8 mouse cellular contexts compared by ENCODE assay signal in genomic region chr1:36683810-36684467, GRCm38 (mm10). TPM values are rescaled to one million over a fixed set of nuclear protein-coding genes. Genes with fewer than 3 reads are reported as not detected.
DNase-seq lines count a peak whose midpoint lies in the region; ATAC-seq and TF ChIP-seq lines count a peak whose summit lies in the region.

No protein-coding gene starts in this region.

- peaks cover 16% of the 10 kb centered on the region for H3K4me1 ChIP-seq in embryonic facial prominence, embryonic 10.5 days
- 0 out of 2 replicates have a peak, but pooled peaks cover 11% of the 10 kb centered on the region for H3K4me1 ChIP-seq in kidney, embryonic 15.5 days
- 0 out of 2 replicates have a peak, but pooled peaks cover 3% of the 10 kb centered on the region for H3K4me1 ChIP-seq in limb, embryonic 15.5 days

- peak; percentile 83 for ATAC-seq in kidney, embryonic 15.5 days (replicated peaks; ENCODE audit: low FRiP score)
- ATAC-seq in limb, embryonic 15.5 days (ENCODE audit: insufficient number of reproducible peaks, low FRiP score, low TSS enrichment, low read depth), result peak; percentile 78; the same call in 1 of the 2 replicates

- no peaks in the 10 kb centered on the region for H3K79me2 ChIP-seq in myocyte (ENCODE audit: control insufficient read depth, insufficient read depth)

- WGBS in embryonic facial prominence, embryonic 10.5 days, result 11% methylated on average over 13 of the region's 13 CpGs
- WGBS in kidney, embryonic 15.5 days, result 10% methylated on average over 13 of the region's 13 CpGs
- 7% methylated on average over 13 of the region's 13 CpGs for WGBS in limb, embryonic 15.5 days

- no peak overlapping the region for H3K27ac ChIP-seq in embryonic facial prominence, embryonic 10.5 days (replicated peaks)
- H3K27ac ChIP-seq in kidney, embryonic 15.5 days, result peak overlapping the region; percentile 59
- no peak overlapping the region for H3K27ac ChIP-seq in limb, embryonic 15.5 days

- no peaks in the 10 kb centered on the region for H3K27me3 ChIP-seq in embryonic facial prominence, embryonic 10.5 days (replicated peaks; ENCODE audit: low read depth, poor library complexity, severe bottlenecking)
- H3K27me3 ChIP-seq in kidney, embryonic 15.5 days, result no peaks in the 10 kb centered on the region
- H3K27me3 ChIP-seq in limb, embryonic 15.5 days, result no peaks in the 10 kb centered on the region
- no peaks in the 10 kb centered on the region for H3K27me3 ChIP-seq in myocyte (ENCODE audit: control insufficient read depth, insufficient read depth, insufficient read length)

- TF ChIP-seq POLR2A in myocyte (IDR thresholded peaks at IDR 0.05; ENCODE audit: insufficient read length, low read depth), result no peak

- peak; percentile 90 for DNase-seq in 3T3-L1 (ENCODE audit: low read depth, low spot score)
- peak; percentile 61 for DNase-seq in adrenal gland, adult 8-10 months
- peak; percentile 82 for DNase-seq in embryonic facial prominence, embryonic 10.5 days (ENCODE audit: low spot score)
- DNase-seq in heart, adult 8-10 months (ENCODE audit: low spot score), result peak; percentile 79
- DNase-seq in spleen, postnatal 36 days (ENCODE audit: low spot score in 2 of 2), result peak; percentile 70 to 71

- no peak overlapping the region for H3K9ac ChIP-seq in kidney, embryonic 15.5 days
- H3K9ac ChIP-seq in limb, embryonic 15.5 days, result no peak overlapping the region

- no peak overlapping the region for H3ac ChIP-seq in myocyte (ENCODE audit: control insufficient read depth, insufficient read length)

- no peaks in the 10 kb centered on the region for H3K9me3 ChIP-seq in embryonic facial prominence, embryonic 10.5 days
- H3K9me3 ChIP-seq in kidney, embryonic 15.5 days (replicated peaks), result no peaks in the 10 kb centered on the region
- no peaks in the 10 kb centered on the region for H3K9me3 ChIP-seq in limb, embryonic 15.5 days

- no peak overlapping the region for H3K4me2 ChIP-seq in kidney, embryonic 15.5 days
- no peak overlapping the region for H3K4me2 ChIP-seq in limb, embryonic 15.5 days
- H3K4me2 ChIP-seq in myocyte (ENCODE audit: low read depth), result peak overlapping the region; percentile 21

- H3K4me3 ChIP-seq in embryonic facial prominence, embryonic 10.5 days, result no peak overlapping the region
- no peak overlapping the region for H3K4me3 ChIP-seq in kidney, embryonic 15.5 days (replicated peaks)
- no peak overlapping the region for H3K4me3 ChIP-seq in limb, embryonic 15.5 days
- no peak overlapping the region for H3K4me3 ChIP-seq in myocyte

- H3K36me3 ChIP-seq in embryonic facial prominence, embryonic 10.5 days (replicated peaks), result no peaks in the 10 kb centered on the region
- H3K36me3 ChIP-seq in kidney, embryonic 15.5 days, result no peaks in the 10 kb centered on the region
- H3K36me3 ChIP-seq in limb, embryonic 15.5 days, result no peaks in the 10 kb centered on the region
- H3K36me3 ChIP-seq in myocyte (ENCODE audit: control insufficient read depth, insufficient read depth), result no peaks in the 10 kb centered on the region

TF ChIP-seq in myocyte, 11 proteins besides CTCF, POLR2A, EP300 and RAD21:
- TF ChIP-seq MYOD1 (IDR thresholded peaks at IDR 0.05; ENCODE audit: control insufficient read depth in 1 of 3, insufficient read length in 2 of 3, low read depth in 2 of 3) (peak in 1 of 3 experiments; percentile 30), USF1 (IDR thresholded peaks at IDR 0.05; ENCODE audit: low read depth) (no peak)

RNA-seq across cellular contexts. Expression of gene Fam178b, which starts 1.0 kb away (rescaled TPM):
- total RNA-seq in adrenal gland, adult 8-10 months (2022), result 1 to 10 TPM in 1 of 4 experiments, under 1 TPM in 2, not detected in 1; 0.52 to 1.4 (median 0.59) TPM
- 0.57 and 0.65 TPM in 2 replicates for polyA plus RNA-seq in embryonic facial prominence, embryonic 10.5 days (2016; fragmentation: Nextera tagmentation; extraction: Ambion mirVana)
- total RNA-seq in heart, adult 8-10 months (2022), result under 1 TPM in 2 of 4 experiments, not detected in 2; 0.44 to 0.62 TPM
- 0.67 and 1.3 TPM in 2 replicates for polyA plus RNA-seq in kidney, embryonic 15.5 days (2015; fragmentation: Nextera tagmentation; extraction: Ambion mirVana)
- polyA plus RNA-seq in limb, embryonic 15.5 days (2015; fragmentation: Nextera tagmentation; extraction: Ambion mirVana), result 1.2 TPM in 2 replicates
- 1.5 TPM for polyA plus RNA-seq in myocyte (2012; fragmentation: generic; extraction: Trizol)

RNA-seq across cellular contexts. Expression of gene Cox5b, which starts 7.3 kb away (rescaled TPM):
- total RNA-seq in adrenal gland, adult 8-10 months (2022), result 100 to 1,000 TPM; 436 to 646 (median 493) TPM
- polyA plus RNA-seq in embryonic facial prominence, embryonic 10.5 days (2016; fragmentation: Nextera tagmentation; extraction: Ambion mirVana), result 515 and 522 TPM in 2 replicates
- 1,000 to 10,000 TPM; 1,794 to 2,512 (median 2,152) TPM for total RNA-seq in heart, adult 8-10 months (2022)
- 702 and 727 TPM in 2 replicates for polyA plus RNA-seq in kidney, embryonic 15.5 days (2015; fragmentation: Nextera tagmentation; extraction: Ambion mirVana)
- polyA plus RNA-seq in limb, embryonic 15.5 days (2015; fragmentation: Nextera tagmentation; extraction: Ambion mirVana), result 500 and 517 TPM in 2 replicates
- polyA plus RNA-seq in myocyte (2012; fragmentation: generic; extraction: Trizol), result 1,086 TPM

RNA-seq across cellular contexts. Expression of gene 4933424G06Rik, which starts 26.0 kb away (rescaled TPM):
- not detected for total RNA-seq in adrenal gland, adult 8-10 months (2022)
- not detected in 2 replicates for polyA plus RNA-seq in embryonic facial prominence, embryonic 10.5 days (2016; fragmentation: Nextera tagmentation; extraction: Ambion mirVana)
- not detected for total RNA-seq in heart, adult 8-10 months (2022)
- polyA plus RNA-seq in kidney, embryonic 15.5 days (2015; fragmentation: Nextera tagmentation; extraction: Ambion mirVana), result not detected in 2 replicates
- 0.28 TPM in 1 of 2 replicates, not detected in the other for polyA plus RNA-seq in limb, embryonic 15.5 days (2015; fragmentation: Nextera tagmentation; extraction: Ambion mirVana)
- 0.12 TPM for polyA plus RNA-seq in myocyte (2012; fragmentation: generic; extraction: Trizol)

RNA-seq across cellular contexts. Expression of gene Actr1b, which starts 30.3 kb away (rescaled TPM):
- 100 to 1,000 TPM; 136 to 162 (median 142) TPM for total RNA-seq in adrenal gland, adult 8-10 months (2022)
- 137 and 141 TPM in 2 replicates for polyA plus RNA-seq in embryonic facial prominence, embryonic 10.5 days (2016; fragmentation: Nextera tagmentation; extraction: Ambion mirVana)
- 10 to 100 TPM; 84.9 to 97.9 (median 92.4) TPM for total RNA-seq in heart, adult 8-10 months (2022)
- 102 and 112 TPM in 2 replicates for polyA plus RNA-seq in kidney, embryonic 15.5 days (2015; fragmentation: Nextera tagmentation; extraction: Ambion mirVana)
- polyA plus RNA-seq in limb, embryonic 15.5 days (2015; fragmentation: Nextera tagmentation; extraction: Ambion mirVana), result 102 and 107 TPM in 2 replicates
- 111 TPM for polyA plus RNA-seq in myocyte (2012; fragmentation: generic; extraction: Trizol)
